Mouse (Mus musculus) c-Kit-negative CD71-positive TER-119-positive erythroid progenitor cells, embryonic 14.5 days (primary cell): ENCODE results near the gene Prkce.

Experiments
- DNase-seq: peaks from one replicate; pipeline ENCODE4 v3.0.0-alpha.2; 2013; ENCODE audit warnings: low read depth, low spot score

The Prkce gene

GRCm38 (mm10) chr17:86364349-86365075, 196.9 kb downstream of the Prkce start:
- no peak for DNase-seq

- no peak for DNase-seq
Observed at GRCm38 (mm10) chr17:86366919-86367318, 199.3 kb downstream of the Prkce start.

GRCm38 (mm10) chr17:86367676-86368075, 200.1 kb downstream of the Prkce start:
- no peak for DNase-seq

- DNase-seq, result no peak
Observed at GRCm38 (mm10) chr17:86370106-86370742, 202.6 kb downstream of the Prkce start.

- no peak for DNase-seq
Observed at GRCm38 (mm10) chr17:86371101-86371561, 203.5 kb downstream of the Prkce start.

GRCm38 (mm10) chr17:86376389-86376788, 208.8 kb downstream of the Prkce start:
- DNase-seq, result no peak

- DNase-seq, result no peak
Observed at GRCm38 (mm10) chr17:86377863-86378262, 210.3 kb downstream of the Prkce start.

- DNase-seq, result no peak
Observed at GRCm38 (mm10) chr17:86378611-86379010, 211.0 kb downstream of the Prkce start.

GRCm38 (mm10) chr17:86379405-86380137, 212.0 kb downstream of the Prkce start:
- DNase-seq, result no peak

GRCm38 (mm10) chr17:86381464-86381863, 213.9 kb downstream of the Prkce start:
- DNase-seq, result no peak

- DNase-seq, result no peak
Observed at GRCm38 (mm10) chr17:86382885-86383284, 215.3 kb downstream of the Prkce start.

GRCm38 (mm10) chr17:86383699-86384572, 216.4 kb downstream of the Prkce start:
- DNase-seq, result no peak

- DNase-seq, result no peak
Observed at GRCm38 (mm10) chr17:86392475-86392874, 224.9 kb downstream of the Prkce start.

- no peak for DNase-seq
Observed at GRCm38 (mm10) chr17:86393191-86393590, 225.6 kb downstream of the Prkce start.

- no peak for DNase-seq
Observed at GRCm38 (mm10) chr17:86397097-86397496, 229.5 kb downstream of the Prkce start.

- no peak for DNase-seq
Observed at GRCm38 (mm10) chr17:86397647-86398046, 230.1 kb downstream of the Prkce start.

- no peak for DNase-seq
Observed at GRCm38 (mm10) chr17:86398226-86398625, 230.6 kb downstream of the Prkce start.

- DNase-seq, result no peak
Observed at GRCm38 (mm10) chr17:86400032-86400431, 232.4 kb downstream of the Prkce start.

GRCm38 (mm10) chr17:86404795-86405501, 237.4 kb downstream of the Prkce start:
- DNase-seq, result no peak

GRCm38 (mm10) chr17:86405644-86406043, 238.1 kb downstream of the Prkce start:
- DNase-seq, result no peak
